Comparison of ENCODE assay signal across 9 mouse cellular contexts in the genomic region with DNA sequence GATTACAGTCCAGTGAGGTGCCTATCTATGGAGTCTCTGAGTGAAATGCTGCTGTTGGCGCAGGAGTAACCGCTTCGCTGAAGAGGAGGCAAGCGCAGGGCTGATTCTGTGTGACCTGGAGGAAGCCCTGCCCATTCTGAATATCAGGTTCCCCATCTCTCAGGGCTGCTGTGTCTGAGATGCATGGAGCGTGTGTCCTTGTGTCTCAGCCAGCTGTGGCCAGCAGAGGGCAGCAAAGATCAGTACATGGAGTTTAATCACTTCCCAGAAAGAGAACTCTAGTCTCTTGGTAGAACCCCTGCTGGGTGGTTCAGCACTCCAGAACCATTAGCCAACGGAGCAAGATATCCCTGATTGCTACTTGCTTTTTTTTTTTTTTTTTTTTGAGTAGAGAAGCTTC. TPM values are rescaled to one million over a fixed set of nuclear protein-coding genes. Genes with fewer than 3 reads are reported as not detected.
DNase-seq lines count a peak whose midpoint lies in the region; ATAC-seq and TF ChIP-seq lines count a peak whose summit lies in the region.
"Had no signal": no experiment of that assay in that cellular context is flagged by ENCODE, and none has a peak within 500 bp of the region (broad histone marks: within the 10 kb centered on the region; RNA-seq: fewer than 3 reads in every experiment).

No protein-coding gene starts in this region.

- peaks cover 2% of the 10 kb centered on the region for H3K9me3 ChIP-seq in CH12.LX (replicated peaks; ENCODE audit: low read length)
- no peaks in the 10 kb centered on the region for H3K9me3 ChIP-seq in embryonic facial prominence, embryonic 14.5 days (ENCODE audit: control insufficient read depth, low read length)
- H3K9me3 ChIP-seq in lung, embryonic 15.5 days, result no peaks in the 10 kb centered on the region

- peaks cover 64% of the 10 kb centered on the region for H3K27me3 ChIP-seq in CH12.LX (replicated peaks)
- H3K27me3 ChIP-seq in embryonic facial prominence, embryonic 14.5 days (replicated peaks; ENCODE audit: control insufficient read depth, insufficient read depth, low read length), result no peaks in the 10 kb centered on the region
- H3K27me3 ChIP-seq in lung, embryonic 15.5 days, result no peaks in the 10 kb centered on the region

- TF ChIP-seq RAD21 in CH12.LX (IDR thresholded peaks at IDR 0.05; ENCODE audit: low read depth, low read length), result peak; percentile 83

- WGBS in bone marrow, adult 2 months, result 4% methylated on average over 6 of the region's 6 CpGs
- WGBS in embryonic facial prominence, embryonic 14.5 days, result 1% methylated on average over 6 of the region's 6 CpGs
- WGBS in lung, embryonic 15.5 days, result 5% methylated on average over 6 of the region's 6 CpGs

- no peak overlapping the region for H3K4me2 ChIP-seq in CH12.LX (ENCODE audit: insufficient read depth, low read depth, poor library complexity, severe bottlenecking)
- H3K4me2 ChIP-seq in embryonic facial prominence, embryonic 14.5 days (ENCODE audit: low read depth, low read length), result peak overlapping the region; percentile 33; the same call in 1 of the 2 replicates
- H3K4me2 ChIP-seq in lung, embryonic 15.5 days, result no peak overlapping the region

- no peaks in the 10 kb centered on the region; a peak in 1 of 4 replicates for H3K4me1 ChIP-seq in CH12.LX (ENCODE audit: control insufficient read depth in 1 of 2, insufficient read depth in 2 of 2)
- no peaks in the 10 kb centered on the region; the same call in 1 of the 2 replicates for H3K4me1 ChIP-seq in bone marrow, adult 2 months (ENCODE audit: control insufficient read depth, insufficient read depth, low read length)
- H3K4me1 ChIP-seq in embryonic facial prominence, embryonic 14.5 days (ENCODE audit: control insufficient read depth, insufficient read depth, low read length), result peaks cover 2% of the 10 kb centered on the region; the same call in 1 of the 2 replicates
- peaks cover 23% of the 10 kb centered on the region for H3K4me1 ChIP-seq in lung, embryonic 15.5 days

- peak; percentile 76 for DNase-seq in CH12.LX (ENCODE audit: extremely low read depth)
- peak; percentile 91 for DNase-seq in embryonic facial prominence, embryonic 14.5 days (ENCODE audit: low spot score)
- peak; percentile 80 to 86 for DNase-seq in heart, postnatal 36 days
- peak; percentile 79 to 95 for DNase-seq in layer of hippocampus, adult 8-10 months (ENCODE audit: low spot score in 2 of 2)
- DNase-seq in retina, embryonic 14.5 days (ENCODE audit: low spot score), result peak; percentile 97
- DNase-seq in thymus, postnatal 25 days, result peak; percentile 73

- no peak overlapping the region for H3K4me3 ChIP-seq in CH12.LX (replicated peaks in 1 of 3; ENCODE audit: low read depth in 2 of 3, low read length in 2 of 3, poor library complexity in 1 of 3)
- no peak overlapping the region for H3K4me3 ChIP-seq in bone marrow, adult 2 months (replicated peaks; ENCODE audit: control insufficient read depth, low read depth, low read length)
- no peak overlapping the region for H3K4me3 ChIP-seq in embryonic facial prominence, embryonic 14.5 days (ENCODE audit: low read depth, low read length)
- no peak overlapping the region for H3K4me3 ChIP-seq in lung, embryonic 15.5 days

- H3K36me3 ChIP-seq in CH12.LX (replicated peaks in 1 of 2; ENCODE audit: control insufficient read depth in 1 of 2, insufficient read depth in 1 of 2, low read length in 1 of 2), result no peaks in the 10 kb centered on the region
- no peaks in the 10 kb centered on the region for H3K36me3 ChIP-seq in embryonic facial prominence, embryonic 14.5 days (ENCODE audit: control insufficient read depth, insufficient read depth, low read length)
- H3K36me3 ChIP-seq in lung, embryonic 15.5 days, result no peaks in the 10 kb centered on the region

- no peaks in the 10 kb centered on the region for H3K79me2 ChIP-seq in CH12.LX (replicated peaks; ENCODE audit: control insufficient read depth, extremely low read depth, insufficient read depth, poor library complexity, severe bottlenecking)

- dilution Hi-C loops in CH12.LX (cut with MboI; ENCODE audit: extremely low pct_ligation_motif_present, extremely low pct_unique_long_range_greater_than_20kb, low sequenced_read_pairs), result no loop called here

- peak; percentile 56 for ATAC-seq in embryonic facial prominence, embryonic 14.5 days (ENCODE audit: low read depth)
- ATAC-seq in lung, embryonic 15.5 days (ENCODE audit: borderline replicate concordance, extremely low read depth, low FRiP score, low TSS enrichment), result peak; percentile 23; the same call in 1 of the 2 replicates

- intact Hi-C loops in heart, postnatal 36 days (cut with DNase I), result no loop called here

- TF ChIP-seq POLR2A in CH12.LX (IDR thresholded peaks at IDR 0.05; ENCODE audit: low read depth, low read length), result no peak
- no peak for TF ChIP-seq POLR2A in bone marrow, adult 2 months (IDR thresholded peaks at IDR 0.05; ENCODE audit: borderline replicate concordance, control insufficient read depth, low read depth, low read length)

- TF ChIP-seq CTCF in CH12.LX (conservative IDR thresholded peaks at IDR 0.05 in 1 of 2, IDR thresholded peaks at IDR 0.05 in 1 of 2; ENCODE audit: low read depth in 2 of 2, low read length in 2 of 2), result peak; percentile 76 to 84
- peak; percentile 87 for TF ChIP-seq CTCF in bone marrow, adult 2 months (IDR thresholded peaks at IDR 0.05; ENCODE audit: control insufficient read depth, insufficient read depth, low read length)

- in situ Hi-C loops in CH12.LX (cut with MboI; ENCODE audit: low pct_ligation_motif_present, low pct_unique_long_range_greater_than_20kb, low sequenced_read_pairs), result loop anchor here (25.0 kb wide), 1 partner anchor 838 kb away; no protein-coding TSS in a partner anchor

- TF ChIP-seq EP300 in CH12.LX (IDR thresholded peaks at IDR 0.05; ENCODE audit: low read length), result no peak

- H3K9ac ChIP-seq in CH12.LX (ENCODE audit: insufficient read depth, low read depth), result no peak overlapping the region
- no peak overlapping the region for H3K9ac ChIP-seq in embryonic facial prominence, embryonic 14.5 days (ENCODE audit: low read depth, low read length)
- no peak overlapping the region for H3K9ac ChIP-seq in lung, embryonic 15.5 days

- no peak overlapping the region for H3K27ac ChIP-seq in CH12.LX (ENCODE audit: insufficient read depth, low read depth)
- H3K27ac ChIP-seq in bone marrow, adult 2 months (ENCODE audit: control insufficient read depth, insufficient read depth, low read depth, low read length, poor library complexity), result no peak overlapping the region
- H3K27ac ChIP-seq in embryonic facial prominence, embryonic 14.5 days (replicated peaks; ENCODE audit: low read depth, low read length), result no peak overlapping the region
- no peak overlapping the region for H3K27ac ChIP-seq in lung, embryonic 15.5 days
- H3K27ac ChIP-seq: macrophage had no signal

TF ChIP-seq in CH12.LX, 34 proteins besides CTCF, POLR2A, EP300 and RAD21:
- no peak for TF ChIP-seq BHLHE40 (IDR thresholded peaks at IDR 0.05; ENCODE audit: low read depth, low read length)
- peak; percentile 60 for TF ChIP-seq SMC3 (IDR thresholded peaks at IDR 0.05; ENCODE audit: low read depth, low read length)
- TF ChIP-seq MXI1 (IDR thresholded peaks at IDR 0.05; ENCODE audit: low read depth, low read length), result no peak

RNA-seq across cellular contexts. Expression of gene Wdr11, which starts 57.3 kb away (rescaled TPM):
- total RNA-seq in CH12.LX (2012; rRNA removed), result 23.3 and 26.1 TPM in 2 replicates
- 24.8 and 28.1 TPM in 2 replicates for total RNA-seq in CH12.LX (2014; rRNA removed)
- polyA plus RNA-seq in CH12.LX (2012; ENCODE audit: insufficient read length, low read depth), result 32.6 and 37.6 TPM in 2 replicates
- polyA plus RNA-seq in bone marrow, adult 2 months (2011; ENCODE audit: insufficient read depth, insufficient read length, low replicate concordance, missing spikeins), result 8.6 and 13.7 TPM in 2 replicates
- 34.6 and 38.5 TPM in 2 replicates for polyA plus RNA-seq in embryonic facial prominence, embryonic 14.5 days (2014; fragmentation: Nextera tagmentation; extraction: Ambion mirVana)
- total RNA-seq in heart, postnatal 36 days (2021), result 10 to 100 TPM; 23.8 to 24.0 TPM
- 10 to 100 TPM; 44.7 to 49.2 (median 48.1) TPM for total RNA-seq in layer of hippocampus, adult 8-10 months (2022)
- polyA plus RNA-seq in lung, embryonic 15.5 days (2015; fragmentation: Nextera tagmentation; extraction: Ambion mirVana), result 37.4 and 38.8 TPM in 2 replicates
